Mouse (Mus musculus): ENCODE data around the gene Zfp36l2.
"Not testable (repeated sequence)": the region's sequence is repeated elsewhere in the genome, so short reads cannot be mapped to it uniquely, and the experiment has no call there.

The Zfp36l2 gene

GRCm38 (mm10) chr17:84187727-84188373 is at the start of gene Zfp36l2:
Gene Zfp36l2 (minus strand): TSS chr17:84187947.
- in situ Hi-C loops (cut with MseI, MboI) = loop anchor here in 1 of 2 experiments (25.0 kb wide), 1 partner anchor 151 kb away; no protein-coding TSS in a partner anchor

DNA sequence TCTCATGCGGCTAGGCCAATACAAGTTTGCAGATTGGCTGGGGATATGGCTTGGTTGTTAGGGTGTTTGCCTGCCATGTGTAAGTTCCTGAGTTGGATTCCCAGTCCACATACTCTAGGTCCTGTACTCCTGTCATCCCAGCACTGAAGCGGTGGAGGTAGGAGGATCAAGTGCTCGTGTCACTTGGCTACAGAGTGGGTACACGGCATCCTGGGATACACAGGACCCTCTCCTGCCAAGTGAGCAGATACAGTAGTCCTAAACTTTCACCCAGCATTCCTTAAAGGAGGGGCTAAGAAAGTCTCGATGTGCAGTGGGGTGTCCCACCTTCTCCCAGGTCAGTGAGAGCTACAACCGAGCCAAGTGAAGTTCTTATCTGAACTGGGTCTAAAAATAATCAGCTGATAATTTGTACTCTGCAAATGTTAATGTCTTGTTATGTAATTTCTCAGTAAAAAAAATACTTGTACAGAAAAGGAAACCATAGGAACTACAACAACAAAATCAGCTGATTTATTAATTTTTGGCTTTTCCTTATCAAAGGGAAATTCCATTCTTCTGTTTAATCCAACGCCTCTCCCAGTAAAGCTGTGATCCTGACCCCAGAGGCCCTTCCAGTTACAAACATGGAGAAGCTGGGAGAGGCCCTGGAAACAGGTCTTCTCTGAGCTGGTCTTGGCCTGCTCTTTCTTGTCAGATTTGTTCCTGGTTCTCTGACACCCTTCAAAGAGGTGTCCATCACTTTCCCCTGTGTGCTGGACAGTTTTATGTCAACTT is 49.2 kb upstream of the Zfp36l2 start:
- in situ Hi-C loops (cut with MseI, MboI) = no loop called here

DNA sequence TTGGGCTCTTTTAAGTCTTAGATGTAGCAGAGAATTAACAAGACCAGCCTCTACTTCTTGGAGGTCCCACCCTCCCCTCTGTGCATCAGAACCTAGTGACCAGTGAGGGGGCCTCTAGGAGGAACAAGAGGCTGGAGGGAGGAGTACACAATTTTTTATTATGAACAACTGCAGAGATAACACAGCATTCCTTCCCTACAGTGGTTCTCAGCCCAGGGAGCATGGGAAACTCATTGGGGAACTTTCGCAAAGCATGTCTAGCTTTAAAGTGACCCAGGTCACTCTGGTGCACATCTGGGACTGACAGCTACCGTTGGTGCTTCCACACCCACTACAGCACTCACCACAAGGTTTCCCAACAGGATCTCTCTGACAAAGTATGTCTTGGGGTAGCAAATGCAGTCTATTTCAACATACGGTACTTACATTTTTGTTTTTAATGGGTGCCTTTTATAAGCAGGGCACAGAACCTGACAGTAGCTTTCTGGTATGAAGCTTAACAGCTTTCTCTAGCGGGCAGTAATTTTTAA is 47.7 kb upstream of the Zfp36l2 start:
- in situ Hi-C loops (cut with MseI, MboI) = no loop called here

- in situ Hi-C loops (cut with MseI, MboI) = not testable (repeated sequence)
Observed at GRCm38 (mm10) chr17:84234785-84235184, 47.0 kb upstream of the Zfp36l2 start.

GRCm38 (mm10) chr17:84233758-84234157 is 46.0 kb upstream of the Zfp36l2 start:
- in situ Hi-C loops (cut with MseI, MboI) = no loop called here

DNA sequence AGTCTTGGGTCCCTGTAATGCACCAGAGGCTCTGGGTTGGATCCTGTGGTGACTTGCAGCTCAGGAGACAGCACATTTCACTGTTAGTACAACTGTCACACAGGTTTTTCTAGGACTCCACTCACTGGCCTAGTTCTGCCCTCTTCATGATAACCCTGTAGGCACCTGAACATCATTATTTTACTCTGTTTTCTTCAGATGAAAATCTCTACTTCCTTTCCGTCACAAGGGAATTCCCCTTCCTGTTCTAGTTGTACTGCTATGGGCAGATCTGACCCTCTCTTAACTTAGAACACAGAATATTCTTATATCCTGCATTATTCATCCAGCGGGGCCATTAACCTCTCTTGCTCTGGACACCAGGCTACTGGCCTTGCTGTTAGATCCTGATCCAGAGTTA is 43.6 kb upstream of the Zfp36l2 start:
- in situ Hi-C loops (cut with MseI, MboI) = no loop called here

- in situ Hi-C loops (cut with MseI, MboI) = no loop called here
Observed at GRCm38 (mm10) chr17:84228223-84228622, 40.5 kb upstream of the Zfp36l2 start.

- in situ Hi-C loops (cut with MseI, MboI) = no loop called here
Observed at GRCm38 (mm10) chr17:84226681-84227080, 38.9 kb upstream of the Zfp36l2 start.

DNA sequence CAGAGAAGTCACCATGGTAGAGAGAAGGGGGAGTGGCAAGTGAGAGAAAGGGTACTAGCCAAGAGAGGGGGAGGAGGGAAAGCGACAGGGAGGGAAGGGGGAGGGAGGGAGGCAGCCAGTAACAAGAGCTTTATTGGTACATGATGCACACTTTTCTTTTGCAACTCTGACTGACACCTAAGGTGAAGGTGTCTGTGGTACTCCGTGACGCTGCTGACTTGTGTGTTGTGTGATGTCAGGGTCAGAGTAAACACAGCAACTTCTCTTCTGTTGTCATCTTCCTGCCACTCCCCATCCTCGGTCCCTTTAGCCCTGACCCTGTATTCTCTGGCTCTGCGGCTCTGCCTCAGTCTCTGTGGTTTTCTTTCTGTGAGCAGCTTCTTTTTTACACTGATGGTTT is 38.5 kb upstream of the Zfp36l2 start:
- in situ Hi-C loops (cut with MseI, MboI) = no loop called here

- in situ Hi-C loops (cut with MseI, MboI) = no loop called here
Observed at GRCm38 (mm10) chr17:84224217-84224887, 36.6 kb upstream of the Zfp36l2 start.

- in situ Hi-C loops (cut with MseI, MboI) = not testable (repeated sequence)
Observed at GRCm38 (mm10) chr17:84218841-84219240, 31.1 kb upstream of the Zfp36l2 start.

- in situ Hi-C loops (cut with MseI, MboI) = no loop called here
Observed at GRCm38 (mm10) chr17:84217696-84218095, 29.9 kb upstream of the Zfp36l2 start.

- in situ Hi-C loops (cut with MseI, MboI) = no loop called here
Observed at GRCm38 (mm10) chr17:84215264-84215960, 27.7 kb upstream of the Zfp36l2 start.

- in situ Hi-C loops (cut with MseI, MboI) = no loop called here
Observed at GRCm38 (mm10) chr17:84213464-84213863, 25.7 kb upstream of the Zfp36l2 start.

- in situ Hi-C loops (cut with MseI, MboI) = no loop called here
Observed at GRCm38 (mm10) chr17:84207611-84208010, 19.9 kb upstream of the Zfp36l2 start.

- in situ Hi-C loops (cut with MseI, MboI) = no loop called here
Observed at GRCm38 (mm10) chr17:84206239-84206638, 18.5 kb upstream of the Zfp36l2 start.

- in situ Hi-C loops (cut with MseI, MboI) = no loop called here
Observed at GRCm38 (mm10) chr17:84204962-84205361, 17.2 kb upstream of the Zfp36l2 start.

DNA sequence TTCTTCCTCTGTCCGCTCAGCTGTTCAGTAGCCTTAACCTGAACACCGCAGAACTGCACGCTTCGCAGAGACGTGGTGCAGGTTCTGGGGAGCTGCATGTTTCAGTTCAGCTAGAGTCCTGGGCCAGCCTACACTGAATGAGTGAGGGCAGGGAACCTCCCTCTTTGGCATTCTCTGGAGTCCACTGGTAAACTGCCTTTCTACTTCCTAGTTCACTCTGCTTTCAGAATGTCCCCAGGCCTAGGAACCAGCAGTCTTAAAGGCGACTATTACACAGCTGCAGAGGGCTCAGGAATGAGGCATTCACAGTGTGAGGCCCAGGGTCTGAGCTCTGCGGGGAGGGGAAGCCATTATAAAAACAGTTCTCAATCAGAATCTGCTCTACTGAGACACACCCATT is 15.6 kb upstream of the Zfp36l2 start:
- in situ Hi-C loops (cut with MseI, MboI) = no loop called here

- in situ Hi-C loops (cut with MseI, MboI) = no loop called here
Observed at GRCm38 (mm10) chr17:84201183-84201582, 13.4 kb upstream of the Zfp36l2 start.

GRCm38 (mm10) chr17:84197912-84198344 is 10.2 kb upstream of the Zfp36l2 start:
- in situ Hi-C loops (cut with MseI, MboI) = loop anchor here (10.0 to 25.0 kb wide), 2 partner anchors 161 to 163 kb away; no protein-coding TSS in a partner anchor

- in situ Hi-C loops (cut with MseI, MboI) = loop anchor here (10.0 to 25.0 kb wide), 2 partner anchors 159 to 162 kb away; no protein-coding TSS in a partner anchor
Observed at GRCm38 (mm10) chr17:84196329-84196728, 8.6 kb upstream of the Zfp36l2 start.
